Mouse (Mus musculus) liver, embryonic 11.5 days (tissue): ENCODE results near the gene Ppp1cc. TPM values are rescaled to one million over a fixed set of nuclear protein-coding genes. Genes with fewer than 3 reads are reported as not detected.

Experiments used
- ATAC-seq: fragments of 200-750 bp; cut with Nextera tagmentation; replicated peaks from 2 replicates; pipeline ENCODE4 v1.8.0; 2017; ENCODE audit warnings: moderate number of reproducible peaks, mild to moderate bottlenecking, moderate TSS enrichment, moderate library complexity; ENCODE audit not compliant: low FRiP score
- DNase-seq: peaks from one replicate; pipeline ENCODE4 v3.0.0-alpha.2; 2017; ENCODE audit warnings: low spot score
- H3K27ac ChIP-seq: fragments of 300-500 bp; sonication (generic); 2 replicates; pipeline ENCODE4 v1.5.1; 2014; ENCODE audit warnings: mild to moderate bottlenecking, low read depth, low read length, control low read depth
- H3K27me3 ChIP-seq: fragments of 300-500 bp; sonication (generic); replicated peaks from 2 replicates; pipeline ENCODE4 v1.6.1; 2014; ENCODE audit warnings: low read length, mixed read lengths; ENCODE audit not compliant: control insufficient read depth, insufficient read depth
- H3K36me3 ChIP-seq: fragments of 300-500 bp; sonication (generic); 2 replicates; pipeline ENCODE4 v1.6.1; 2014; ENCODE audit warnings: mild to moderate bottlenecking, low read length, moderate library complexity, mixed read lengths; ENCODE audit not compliant: control insufficient read depth, insufficient read depth
- H3K4me1 ChIP-seq: fragments of 300-500 bp; sonication (generic); replicated peaks from 2 replicates; pipeline ENCODE4 v1.6.1; 2014; ENCODE audit warnings: low read length, mixed read lengths; ENCODE audit not compliant: control insufficient read depth, insufficient read depth
- H3K4me2 ChIP-seq: fragments of 300-500 bp; sonication (generic); 2 replicates; pipeline ENCODE4 v1.6.1; 2014; ENCODE audit warnings: mild to moderate bottlenecking, control low read depth, moderate library complexity
- H3K4me3 ChIP-seq: fragments of 300-500 bp; sonication (generic); 2 replicates; pipeline ENCODE4 v1.5.1; 2014; ENCODE audit warnings: low read depth, low read length, control low read depth
- H3K9ac ChIP-seq: fragments of 300-500 bp; sonication (generic); 2 replicates; pipeline ENCODE4 v1.6.1; 2014; ENCODE audit warnings: low read depth, low read length, control low read depth
- H3K9me3 ChIP-seq: fragments of 300-500 bp; sonication (generic); 2 replicates; pipeline ENCODE4 v1.6.1; 2016; ENCODE audit warnings: low read length, inconsistent platforms, mixed read lengths; ENCODE audit not compliant: control insufficient read depth
- WGBS: fragments of 180-500 bp; shearing (Covaris S2); extraction: QIAGEN DNeasy Blood & Tissue Kit; methylation state at CpG from one replicate; pipeline ENCODE4 v1.1.7; 2014; 5-methylcytosine and 5-hydroxymethylcytosine counted together
- polyA plus RNA-seq: library from polyadenylated mRNA; unstranded; fragments of >200 nt; fragmentation: Nextera tagmentation; extraction: Ambion mirVana; gene quantifications from 2 replicates; pipeline ENCODE4 v1.2.1, GENCODE M21; 2014

The Ppp1cc gene
- polyA plus RNA-seq, 1 experiment from 2014 or later = 276 TPM

DNA sequence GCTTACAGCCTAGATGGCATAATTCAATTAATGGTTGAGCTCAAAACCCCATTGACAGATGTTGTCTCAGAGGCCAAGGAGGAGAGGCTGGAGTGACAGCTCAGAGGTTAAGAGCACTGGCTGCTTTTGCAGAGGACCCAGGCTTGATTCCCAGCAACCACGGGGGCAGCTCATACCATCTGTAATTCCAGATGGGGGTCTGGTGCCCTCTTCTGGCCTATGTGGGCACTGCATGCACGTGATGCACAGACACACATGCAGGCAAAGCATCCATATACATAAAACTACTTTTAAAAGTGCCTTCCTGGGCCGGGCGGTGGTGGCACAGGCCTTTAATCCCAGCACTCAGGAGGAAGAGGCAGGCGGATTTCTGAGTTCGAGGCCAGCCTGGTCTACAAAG is 41.8 kb upstream of the Ppp1cc start:
- Histone ChIP-seq H3K9me3 (no peaks in the 10 kb centered on the region), H3K4me1 (no peaks in the 10 kb centered on the region), H3K36me3 (no peaks in the 10 kb centered on the region), H3K27ac (no peak overlapping the region), H3K9ac (no peak overlapping the region), H3K27me3 (no peaks in the 10 kb centered on the region; the same call in 1 of the 2 replicates), H3K4me3 (no peak overlapping the region), H3K4me2 (no peak overlapping the region)
- no peak for DNase-seq
- no peak for ATAC-seq
- 74% methylated on average over 6 of the region's 6 CpGs for WGBS

- DNase-seq (no peak), ATAC-seq (no peak)
- Histone ChIP-seq H3K4me1 (no peaks in the 10 kb centered on the region), H3K9me3 (no peaks in the 10 kb centered on the region), H3K36me3 (no peaks in the 10 kb centered on the region), H3K4me3 (no peak overlapping the region), H3K27me3 (no peaks in the 10 kb centered on the region; the same call in 1 of the 2 replicates), H3K9ac (no peak overlapping the region), H3K4me2 (no peak overlapping the region), H3K27ac (no peak overlapping the region)
- WGBS = 57% methylated on average over 8 of the region's 8 CpGs
Observed at GRCm38 (mm10) chr5:122125211-122125760, 32.8 kb upstream of the Ppp1cc start.

DNA sequence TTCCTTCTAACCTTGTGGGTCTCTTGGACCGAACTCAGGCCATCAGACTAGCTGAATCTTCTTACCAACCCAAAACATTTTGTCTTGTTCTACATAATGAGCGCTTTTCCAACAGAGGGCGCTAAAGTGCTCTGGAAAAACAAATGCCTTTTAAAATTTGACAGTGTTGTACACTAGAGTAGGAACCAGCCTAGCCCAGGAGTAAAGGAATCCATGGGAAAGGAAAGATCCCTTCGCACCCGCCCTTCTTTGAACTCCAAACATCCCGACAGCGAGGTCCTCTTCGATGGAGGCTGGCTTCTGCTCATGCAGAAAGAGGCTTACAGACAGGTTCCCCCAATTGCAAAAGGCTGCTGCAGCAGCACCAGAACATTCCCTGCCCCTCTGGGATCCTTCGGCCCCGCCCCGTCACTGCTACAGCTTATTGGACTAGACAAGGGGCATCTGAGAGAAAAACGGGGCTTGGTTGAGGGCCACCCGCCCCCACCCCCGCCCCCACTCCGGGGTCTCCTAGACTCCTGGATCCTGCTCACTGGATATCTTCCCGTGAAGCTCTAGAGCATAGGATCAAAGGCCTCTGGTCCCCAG is 28.9 kb upstream of the Ppp1cc start:
- Histone ChIP-seq H3K9ac (no peak overlapping the region), H3K27ac (no peak overlapping the region), H3K4me1 (peaks cover 15% of the 10 kb centered on the region), H3K36me3 (no peaks in the 10 kb centered on the region), H3K4me3 (no peak overlapping the region), H3K9me3 (no peaks in the 10 kb centered on the region), H3K4me2 (no peak overlapping the region), H3K27me3 (no peaks in the 10 kb centered on the region)
- ATAC-seq (no peak), DNase-seq (no peak)
- 33% methylated on average over 16 of the region's 16 CpGs for WGBS

GRCm38 (mm10) chr5:122130341-122130998 is 27.6 kb upstream of the Ppp1cc start:
- no peaks in the 10 kb centered on the region for H3K27me3 ChIP-seq
- H3K9ac ChIP-seq = no peak overlapping the region
- H3K27ac ChIP-seq = no peak overlapping the region
- WGBS = 77% methylated on average over 11 of the region's 11 CpGs
- no peaks in the 10 kb centered on the region for H3K36me3 ChIP-seq
- no peak overlapping the region for H3K4me3 ChIP-seq
- ATAC-seq (no peak), DNase-seq (no peak)
- H3K9me3 ChIP-seq = no peaks in the 10 kb centered on the region
- H3K4me1 ChIP-seq = peaks cover 15% of the 10 kb centered on the region
- H3K4me2 ChIP-seq = no peak overlapping the region

DNA sequence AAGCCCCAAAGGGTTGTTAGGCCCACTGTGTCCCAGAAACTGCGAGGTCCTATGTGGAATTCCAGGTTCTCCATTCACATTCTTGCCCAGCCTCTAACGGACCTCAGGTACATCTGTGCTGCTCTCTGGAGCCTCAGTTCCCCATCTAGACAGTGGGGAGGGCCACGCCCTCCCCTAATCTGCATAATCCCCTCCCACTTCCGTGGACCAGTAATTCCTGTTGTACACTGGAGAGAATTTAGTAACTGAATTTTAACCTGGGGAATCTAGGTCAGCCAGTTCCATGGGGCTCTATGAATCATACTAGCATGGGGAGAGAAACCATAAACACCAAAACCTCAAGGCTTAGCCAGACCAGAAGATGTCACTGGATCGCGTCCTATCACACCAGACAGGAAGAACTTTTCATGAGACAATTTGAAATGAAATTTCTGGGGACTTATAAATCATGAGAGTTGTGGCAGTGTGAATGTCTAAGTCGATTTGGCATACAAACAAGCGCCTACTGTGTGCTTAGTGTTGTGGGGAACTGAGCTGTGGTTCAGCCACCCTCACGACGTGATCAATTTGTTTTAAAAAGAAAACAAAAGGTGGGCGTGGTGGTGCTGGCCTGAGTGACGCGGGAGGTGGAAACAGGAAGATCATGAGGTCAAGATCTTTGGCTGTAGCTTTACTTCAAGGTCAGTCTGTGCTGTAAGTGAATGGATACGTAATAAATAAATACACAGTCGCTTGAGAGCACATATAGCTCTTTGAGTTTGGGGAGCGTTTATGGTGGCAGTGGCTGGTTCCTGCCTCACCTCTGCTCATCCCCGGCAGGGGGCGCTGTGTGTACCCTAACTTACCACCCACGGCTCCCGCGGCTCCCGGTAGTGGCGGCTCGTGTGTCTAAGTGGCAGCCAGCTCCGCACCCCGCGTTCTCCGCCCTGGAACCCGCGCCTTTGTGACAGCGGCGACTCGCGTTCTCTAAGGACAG is 26.7 kb upstream of the Ppp1cc start:
- ATAC-seq (peak; percentile 60), DNase-seq (peak; percentile 81)
- peak overlapping the region; percentile 99 for H3K4me2 ChIP-seq
- H3K27me3 ChIP-seq = no peaks in the 10 kb centered on the region
- no peaks in the 10 kb centered on the region for H3K36me3 ChIP-seq
- H3K9me3 ChIP-seq = no peaks in the 10 kb centered on the region
- H3K4me1 ChIP-seq = peaks cover 17% of the 10 kb centered on the region
- H3K27ac ChIP-seq = no peak overlapping the region
- WGBS = 4% methylated on average over 34 of the region's 34 CpGs
- peak overlapping the region; percentile 64 for H3K9ac ChIP-seq
- H3K4me3 ChIP-seq = peak overlapping the region; percentile 55

- peaks cover 28% of the 10 kb centered on the region for H3K4me1 ChIP-seq
- peak overlapping the region; percentile 64 for H3K9ac ChIP-seq
- H3K27me3 ChIP-seq = no peaks in the 10 kb centered on the region
- ATAC-seq (no peak), DNase-seq (no peak)
- 16% methylated on average over 26 of the region's 26 CpGs for WGBS
- no peaks in the 10 kb centered on the region for H3K9me3 ChIP-seq
- H3K4me3 ChIP-seq = peak overlapping the region; percentile 55
- peak overlapping the region; percentile 53 for H3K27ac ChIP-seq
- no peaks in the 10 kb centered on the region for H3K36me3 ChIP-seq
- H3K4me2 ChIP-seq = peak overlapping the region; percentile 99
Observed at GRCm38 (mm10) chr5:122132167-122133049, 25.7 kb upstream of the Ppp1cc start.

- DNase-seq (no peak), ATAC-seq (0 out of 2 replicates have a peak, but pooled peaks have one; percentile 27)
- WGBS = 50% methylated on average over 9 of the region's 9 CpGs
- Histone ChIP-seq H3K4me3 (no peak overlapping the region), H3K27ac (peak overlapping the region; percentile 53), H3K9me3 (no peaks in the 10 kb centered on the region), H3K27me3 (no peaks in the 10 kb centered on the region), H3K4me2 (peak overlapping the region; percentile 99), H3K4me1 (peaks cover 28% of the 10 kb centered on the region), H3K36me3 (no peaks in the 10 kb centered on the region), H3K9ac (no peak overlapping the region)
Observed at GRCm38 (mm10) chr5:122133050-122133389, 25.1 kb upstream of the Ppp1cc start.
